Mouse (Mus musculus) kidney, adult 2 months (tissue): Measurements from ENCODE around the gene Cd200r3. TPM values are rescaled to one million over a fixed set of nuclear protein-coding genes. Genes with fewer than 3 reads are reported as not detected.

ENCODE experiments used
- DNase-seq: peaks from one replicate; pipeline ENCODE4 v3.0.0; 2021
- H3K27ac ChIP-seq: fragments of 200-500 bp; 2 replicates; pipeline ENCODE4 v1.5.1; 2012; ENCODE audit warnings: low read depth, low read length, control low read depth, inconsistent platforms; ENCODE audit not compliant: insufficient read depth
- H3K27me3 ChIP-seq: fragments of 200-500 bp; replicated peaks from 2 replicates; pipeline ENCODE4 v1.6.1; 2012; ENCODE audit warnings: mild to moderate bottlenecking, moderate library complexity, low read length, inconsistent platforms; ENCODE audit not compliant: control insufficient read depth, insufficient read depth
- H3K36me3 ChIP-seq: fragments of 200-500 bp; 2 replicates; pipeline ENCODE4 v1.6.1; 2012; ENCODE audit warnings: mild to moderate bottlenecking, moderate library complexity, low read length, inconsistent platforms; ENCODE audit not compliant: control insufficient read depth, insufficient read depth
- H3K4me1 ChIP-seq: fragments of 200-500 bp; 2 replicates; pipeline ENCODE4 v1.6.1; 2011; ENCODE audit warnings: low read length; ENCODE audit not compliant: control insufficient read depth, insufficient read depth
- H3K4me3 ChIP-seq: fragments of 200-500 bp; 2 replicates; pipeline ENCODE4 v1.5.1; 2011; ENCODE audit warnings: mild to moderate bottlenecking, low read depth, low read length, control low read depth; ENCODE audit not compliant: insufficient read depth
- CTCF ChIP-seq: fragments of 200-500 bp; conservative IDR thresholded peaks from 2 replicates; pipeline ENCODE4 v1.5.1; 2011; ENCODE audit warnings: low read depth, mild to moderate bottlenecking, control low read depth, low read length, moderate library complexity, mixed read lengths; ENCODE audit not compliant: insufficient read depth, insufficient read length
- POLR2A ChIP-seq: fragments of 200-500 bp; IDR thresholded peaks from one replicate; pipeline ENCODE4 v1.6.1; 2011; ENCODE audit warnings: low read depth, low read length, control low read depth
- WGBS: fragments of 180-500 bp; shearing (Covaris S2); methylation state at CpG from one replicate; pipeline ENCODE4 v1.1.7; 2018; 5-methylcytosine and 5-hydroxymethylcytosine counted together
- polyA plus RNA-seq: library from polyadenylated mRNA; depleted of rRNA; stranded (reverse); fragments of >200 nt; gene quantifications from 2 replicates; pipeline ENCODE4 v1.2.3, GENCODE M21; 2012; rRNA removed

Gene Cd200r3
- polyA plus RNA-seq, 1 experiment: 0.14 TPM

DNA sequence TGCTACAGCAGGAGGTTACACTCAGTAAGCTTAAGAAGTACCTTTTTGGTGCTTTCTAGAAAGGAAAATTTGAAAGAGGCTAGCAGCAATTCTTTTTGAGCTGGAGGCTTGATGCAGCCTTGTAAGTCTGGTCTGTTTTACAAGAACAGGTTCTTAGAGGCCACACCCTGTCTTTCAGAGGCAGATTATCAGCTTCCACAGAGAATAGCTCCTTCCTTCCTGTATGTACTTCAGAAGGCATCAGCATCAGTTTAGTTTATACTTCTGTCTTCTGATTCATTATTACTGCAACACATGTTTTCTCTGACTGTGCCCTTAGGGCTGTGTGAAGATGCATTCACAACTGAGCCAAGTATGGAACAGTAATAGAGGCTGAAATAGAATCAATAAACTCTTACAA is 78.0 kb downstream of the Cd200r3 start:
- Histone ChIP-seq H3K27me3 (no peaks in the 10 kb centered on the region), H3K4me3 (no peak overlapping the region), H3K4me1 (no peaks in the 10 kb centered on the region), H3K27ac (no peak overlapping the region), H3K36me3 (no peaks in the 10 kb centered on the region)
- DNase-seq: no peak
- no peak for TF ChIP-seq CTCF
- TF ChIP-seq POLR2A: no peak

DNA sequence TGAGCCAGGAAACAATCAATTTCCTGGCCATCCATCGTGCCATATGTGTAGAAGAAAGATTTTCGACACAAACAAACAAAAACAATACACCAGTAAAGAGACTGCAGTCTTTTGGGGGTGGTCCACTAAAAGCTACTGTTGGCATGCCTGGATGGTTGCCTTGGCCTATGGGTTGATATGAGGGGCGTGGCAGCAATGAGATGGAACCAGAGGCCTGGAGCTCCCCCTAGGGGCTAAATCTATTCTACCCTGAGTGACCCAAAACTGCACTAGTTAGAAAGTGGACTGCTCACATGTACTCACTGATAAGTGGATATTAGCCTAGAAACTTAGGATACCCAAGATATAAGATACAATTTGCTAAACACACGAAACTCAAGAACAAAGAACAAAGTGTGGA is 80.4 kb downstream of the Cd200r3 start:
- H3K4me1 ChIP-seq: no peaks in the 10 kb centered on the region
- TF ChIP-seq POLR2A: no peak
- peak; percentile 49 for TF ChIP-seq CTCF
- WGBS: 63% methylated on average over 4 of the region's 4 CpGs
- H3K27ac ChIP-seq: no peak overlapping the region
- no peaks in the 10 kb centered on the region for H3K27me3 ChIP-seq
- peak; percentile 55 for DNase-seq
- H3K4me3 ChIP-seq: no peak overlapping the region
- no peaks in the 10 kb centered on the region for H3K36me3 ChIP-seq

DNA sequence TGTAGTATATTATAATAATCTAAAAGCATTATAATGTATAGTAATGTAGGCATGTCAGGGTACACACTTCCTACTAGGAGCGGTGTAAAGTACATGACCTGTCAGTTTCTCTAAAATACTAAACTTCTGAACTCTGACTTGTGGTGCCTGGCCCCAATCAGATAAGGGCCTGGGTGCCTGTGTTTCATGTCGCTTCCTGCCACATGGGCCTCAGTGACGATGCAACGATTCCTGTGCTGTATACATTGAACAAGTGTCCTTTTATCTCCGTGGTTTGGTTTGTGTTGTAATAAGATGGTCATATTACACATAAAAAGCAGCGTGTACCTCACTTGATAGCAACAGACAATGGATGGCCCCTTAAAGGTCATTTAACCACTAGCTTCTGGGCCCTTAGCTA is 81.8 kb downstream of the Cd200r3 start:
- no peaks in the 10 kb centered on the region for H3K4me1 ChIP-seq
- no peaks in the 10 kb centered on the region for H3K27me3 ChIP-seq
- no peak for TF ChIP-seq CTCF
- H3K4me3 ChIP-seq: no peak overlapping the region
- H3K27ac ChIP-seq: no peak overlapping the region
- WGBS: 71% methylated on average over 6 of the region's 6 CpGs
- DNase-seq: no peak
- H3K36me3 ChIP-seq: no peaks in the 10 kb centered on the region

DNA sequence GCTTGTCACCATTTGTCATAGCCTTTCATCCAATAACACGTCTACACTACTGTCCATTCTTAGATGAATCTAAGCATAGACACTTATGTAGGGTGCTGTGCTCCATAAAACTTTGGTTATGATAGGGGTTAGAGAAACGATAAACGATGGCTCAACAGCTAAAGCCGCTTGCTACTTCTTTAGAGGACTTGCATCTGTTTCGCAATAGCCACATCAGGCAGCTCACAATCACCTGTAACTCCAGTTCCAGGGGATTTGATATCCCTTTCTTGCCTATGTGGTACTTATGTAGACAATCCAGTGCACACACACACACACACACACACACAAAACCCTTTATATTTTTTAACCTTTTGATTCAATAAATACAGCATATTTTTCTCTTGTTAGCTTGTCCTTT is 85.6 kb downstream of the Cd200r3 start:
- Histone ChIP-seq H3K36me3 (no peaks in the 10 kb centered on the region), H3K27ac (no peak overlapping the region), H3K4me3 (no peak overlapping the region), H3K4me1 (no peaks in the 10 kb centered on the region), H3K27me3 (no peaks in the 10 kb centered on the region)
- DNase-seq: no peak
- WGBS: 94% methylated on average over 5 of the region's 5 CpGs
- TF ChIP-seq POLR2A: no peak

DNA sequence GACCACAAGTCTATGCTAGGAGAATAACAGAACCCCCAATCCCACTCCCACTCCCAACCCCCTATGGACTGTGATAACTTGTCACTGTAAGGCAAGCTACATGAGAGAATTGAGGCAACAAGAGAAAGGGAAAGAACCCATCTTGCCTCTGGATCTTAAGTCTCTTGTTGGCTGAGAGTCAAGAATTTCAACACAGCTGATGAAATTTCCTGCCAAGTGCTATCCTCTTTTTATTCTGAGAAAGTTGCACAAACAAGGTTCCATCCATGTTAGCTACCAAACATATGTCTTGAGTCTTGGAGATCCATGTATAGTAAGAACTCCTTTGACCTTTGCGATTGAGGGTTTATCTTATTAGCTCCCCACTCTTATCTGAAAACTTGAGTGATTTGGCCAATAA is 86.0 kb downstream of the Cd200r3 start:
- peak; percentile 33 for DNase-seq

DNA sequence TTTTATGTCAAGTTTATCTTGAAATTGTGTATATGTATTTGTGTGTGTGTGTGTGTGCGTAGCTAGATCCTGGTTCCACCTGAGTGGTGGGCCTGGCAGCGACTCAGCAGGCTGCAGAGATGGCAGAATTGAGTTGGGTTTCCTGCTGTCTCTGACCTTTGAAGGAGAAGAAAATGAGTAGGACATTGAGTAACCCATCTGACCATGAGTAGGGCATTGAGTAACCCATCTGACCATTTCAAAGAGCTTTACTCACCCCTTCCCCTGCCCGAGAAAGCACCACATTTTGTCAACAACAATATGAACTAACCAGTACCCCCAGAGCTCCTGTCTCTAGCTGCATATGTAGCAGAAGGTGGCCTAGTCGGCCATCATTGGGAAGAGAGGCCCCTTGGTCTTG is 86.6 kb downstream of the Cd200r3 start:
- no peak for TF ChIP-seq CTCF
- TF ChIP-seq POLR2A: no peak
- DNase-seq: no peak
- WGBS: 89% methylated on average over 4 of the region's 4 CpGs
- H3K27me3 ChIP-seq: no peaks in the 10 kb centered on the region
- no peaks in the 10 kb centered on the region for H3K36me3 ChIP-seq
- H3K4me1 ChIP-seq: no peaks in the 10 kb centered on the region
- H3K27ac ChIP-seq: no peak overlapping the region
- H3K4me3 ChIP-seq: no peak overlapping the region

More for the DNA sequence above, 86.0 kb downstream of the Cd200r3 start:
- no peak overlapping the region for H3K27ac ChIP-seq
- TF ChIP-seq POLR2A (no peak), CTCF (no peak)
- H3K36me3 ChIP-seq: no peaks in the 10 kb centered on the region
- H3K4me1 ChIP-seq: no peaks in the 10 kb centered on the region
- 89% methylated on average over 1 of the region's 1 CpGs for WGBS
- no peaks in the 10 kb centered on the region for H3K27me3 ChIP-seq
- no peak overlapping the region for H3K4me3 ChIP-seq

DNA sequence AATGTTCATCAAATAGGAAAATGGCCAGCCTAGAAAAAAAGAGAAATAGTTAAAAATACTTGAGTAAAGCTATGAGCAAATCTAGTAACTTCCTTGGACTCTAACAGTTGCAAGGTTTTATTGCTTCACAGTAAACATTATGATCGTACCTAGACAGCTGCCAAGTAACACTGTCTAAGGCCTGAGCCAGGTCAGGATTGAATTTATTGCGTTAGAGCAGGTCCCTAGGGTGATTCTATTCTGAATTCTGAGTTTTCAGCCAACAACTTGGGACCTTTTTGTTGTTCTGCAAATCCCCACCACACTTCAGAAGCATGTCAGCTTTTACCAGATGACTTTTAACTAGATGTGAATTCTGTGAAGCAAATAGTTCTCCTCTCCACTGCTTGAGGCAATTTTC is 87.3 kb downstream of the Cd200r3 start:
- WGBS: 57% methylated on average over 2 of the region's 2 CpGs
- TF ChIP-seq CTCF: no peak
- TF ChIP-seq POLR2A: no peak
- DNase-seq: peak; percentile 7
- Histone ChIP-seq H3K27me3 (no peaks in the 10 kb centered on the region), H3K4me3 (no peak overlapping the region), H3K36me3 (no peaks in the 10 kb centered on the region), H3K27ac (no peak overlapping the region), H3K4me1 (no peaks in the 10 kb centered on the region)

Other genes starting within 250 kb of the Cd200r3 start
- gene Nepro, start 219.4 kb upstream of the Cd200r3 start, polyA plus RNA-seq: 2.8 TPM in 2 replicates
- gene Gtpbp8, start 197.3 kb upstream of the Cd200r3 start, polyA plus RNA-seq: 5.9 and 6.0 TPM in 2 replicates
- 0.14 and 0.23 TPM in 2 replicates for gene Cd200r1, start 177.9 kb upstream of the Cd200r3 start, polyA plus RNA-seq
- 0.06 and 0.11 TPM in 2 replicates for gene Cd200r4, start 131.9 kb upstream of the Cd200r3 start, polyA plus RNA-seq
- gene Cd200r2, start 76.6 kb upstream of the Cd200r3 start, polyA plus RNA-seq: not detected in 2 replicates
- 7.6 and 10.4 TPM in 2 replicates for gene Ccdc80, start 149.7 kb downstream of the Cd200r3 start, polyA plus RNA-seq
- 23.1 and 24.9 TPM in 2 replicates for gene Slc35a5, start 215.0 kb downstream of the Cd200r3 start, polyA plus RNA-seq
- gene Atg3, start 215.1 kb downstream of the Cd200r3 start, polyA plus RNA-seq: 17.4 and 18.1 TPM in 2 replicates